Mouse (Mus musculus) ES-Bruce4 (cell line): ENCODE measurements around the gene Gm572.

Experiments
- CTCF ChIP-seq: IDR thresholded peaks from one replicate; pipeline ENCODE4 v1.8.1; 2011; ENCODE audit warnings: low read depth, low read length
- EP300 ChIP-seq: IDR thresholded peaks from 2 replicates; pipeline ENCODE4 v1.6.1; 2011; ENCODE audit warnings: low read depth, low read length; ENCODE audit not compliant: insufficient read depth
- POLR2A ChIP-seq: IDR thresholded peaks from one replicate; pipeline ENCODE4 v1.8.1; 2011; ENCODE audit warnings: low read length; ENCODE audit not compliant: insufficient read depth

DNA sequence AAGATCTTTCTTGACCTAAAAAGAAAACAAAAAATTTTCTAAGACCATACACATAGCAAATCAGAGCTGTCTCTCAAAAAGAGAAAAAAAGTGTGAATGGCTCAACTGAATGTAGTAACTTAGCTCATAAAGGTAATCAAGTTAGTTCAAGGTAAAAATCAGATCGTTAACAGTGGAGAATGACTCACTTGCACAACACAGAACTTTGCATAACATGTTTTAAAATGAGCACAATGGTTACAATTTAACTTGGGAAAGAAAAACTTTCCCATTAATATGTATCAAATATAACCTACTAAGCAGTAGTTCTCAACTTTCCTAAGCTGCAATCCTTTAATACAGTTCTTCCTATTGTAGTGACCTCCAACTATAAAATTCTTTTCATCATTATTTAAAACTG, 22.4 kb upstream of the Gm572 start:
- TF ChIP-seq CTCF (no peak), POLR2A (no peak), EP300 (no peak)
